16 mouse cellular contexts compared by ENCODE assay signal in genomic region chr5:125292951-125293350, GRCm38 (mm10).
"Had no signal": no experiment of that assay in that cellular context is flagged by ENCODE, and none has a peak within 500 bp of the region (broad histone marks: within the 10 kb centered on the region; RNA-seq: fewer than 3 reads in every experiment).

No protein-coding gene starts in this region.

- H3K9ac ChIP-seq: limb, embryonic 12.5 days; limb, embryonic 15.5 days; liver, embryonic 12.5 days; liver, embryonic 15.5 days; midbrain, embryonic 13.5 days had no signal

- DNase-seq: kidney, adult 8-10 months; kidney, postnatal 14 days; kidney, postnatal 4 days; left cerebral cortex, postnatal 4 days; lung, adult 2 months; lung, postnatal 36 days; right cerebral cortex, postnatal 4 days; thymus, postnatal 25 days had no signal

- H3K27ac ChIP-seq: limb, embryonic 12.5 days; limb, embryonic 15.5 days; liver, embryonic 12.5 days; liver, embryonic 15.5 days; midbrain, embryonic 10.5 days; midbrain, embryonic 13.5 days had no signal

- H3K4me3 ChIP-seq: limb, embryonic 12.5 days; limb, embryonic 15.5 days; liver, embryonic 12.5 days; liver, embryonic 15.5 days; megakaryocyte, embryonic 14.5 days; midbrain, embryonic 10.5 days; midbrain, embryonic 13.5 days had no signal

- H3K4me1 ChIP-seq: liver, embryonic 12.5 days; liver, embryonic 15.5 days; midbrain, embryonic 10.5 days; midbrain, embryonic 13.5 days had no signal

- H3K4me2 ChIP-seq: limb, embryonic 12.5 days; limb, embryonic 15.5 days; liver, embryonic 12.5 days; liver, embryonic 15.5 days; midbrain, embryonic 13.5 days had no signal

- H3K27me3 ChIP-seq: limb, embryonic 12.5 days; limb, embryonic 15.5 days; liver, embryonic 12.5 days; liver, embryonic 15.5 days; megakaryocyte, embryonic 14.5 days; midbrain, embryonic 13.5 days had no signal

- H3K9me3 ChIP-seq: limb, embryonic 15.5 days; midbrain, embryonic 13.5 days had no signal

- ATAC-seq: intestine, postnatal 0 days; liver, embryonic 12.5 days; midbrain, embryonic 13.5 days had no signal
